Mouse (Mus musculus): ENCODE data around the gene Gipc1. TPM values are rescaled to one million over a fixed set of nuclear protein-coding genes. Genes with fewer than 3 reads are reported as not detected.

The Gipc1 gene
- total RNA-seq (2021), result 10 to 100 TPM; 17.8 to 20.3 TPM
- long read RNA-seq, experiment 1, transcript Gipc1-201 (7 exons, 1,522 nt), result major isoform, 35 of 43 reads
- long read RNA-seq, experiment 1, partial matches to known transcripts, result 5 of 43 reads
- long read RNA-seq, experiment 1, other reads (novel, unspliced or antisense), result 3 of 43 reads
- long read RNA-seq, experiment 2, transcript Gipc1-201 (7 exons, 1,522 nt), result major isoform, 48 of 61 reads
- long read RNA-seq, experiment 2, partial matches to known transcripts, result 10 of 61 reads
- long read RNA-seq, experiment 2, other reads (novel, unspliced or antisense), result 3 of 61 reads

- TF ChIP-seq CTCF (IDR thresholded peaks at IDR 0.05), result no peak
- DNase-seq, result peak; percentile 97
- intact Hi-C loops (cut with DNase I), result no loop called here
- Histone ChIP-seq H3K27ac (peak within 1 kb of the TSS; percentile 91), H3K4me3 (peak within 1 kb of the TSS; percentile 90)
These were observed at the start of gene Gipc1 for GRCm38 (mm10) chr8:83652030-83652743. Gipc1 (plus strand) TSS chr8:83652677.

DNA sequence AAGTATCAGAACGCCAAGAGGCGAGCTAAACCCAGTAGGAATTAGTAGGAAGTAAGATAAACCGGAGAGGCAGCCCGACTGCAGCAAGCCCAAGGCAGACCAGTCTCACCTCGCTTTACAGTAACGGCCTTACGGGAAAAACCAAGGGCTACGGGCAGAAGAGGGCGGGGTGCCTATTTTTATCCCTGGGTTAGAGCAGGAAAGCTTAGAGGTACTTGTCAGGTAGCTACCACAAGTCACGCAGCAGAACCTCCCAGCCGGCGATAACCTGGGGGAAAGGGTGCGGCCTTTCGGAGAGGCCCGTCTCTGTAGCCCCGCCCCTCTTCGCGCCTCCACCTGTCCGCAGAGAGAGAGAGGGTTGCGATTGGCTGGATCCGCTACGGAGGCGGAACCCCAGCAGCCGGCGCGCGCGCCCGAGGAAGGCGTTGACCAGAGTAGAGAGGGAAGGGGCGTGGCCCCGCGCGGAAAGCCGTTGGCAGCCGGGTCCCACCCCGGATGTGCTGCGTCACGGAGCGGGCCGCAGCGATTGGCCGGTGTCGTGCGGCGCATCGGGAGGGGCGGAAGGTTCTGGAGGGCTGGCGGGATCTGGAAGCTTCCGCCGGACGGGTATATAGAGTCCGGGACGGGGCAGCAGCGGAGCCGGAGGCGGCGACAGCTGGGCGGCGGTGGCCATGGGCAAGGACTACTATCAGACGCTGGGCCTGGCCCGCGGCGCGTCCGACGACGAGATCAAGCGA, 44.6 kb upstream of the Gipc1 start, which contains the start of the genes Tecr and Dnajb1:
Tecr (minus strand) TSS at position 311 of the 737 bp plus-strand sequence.
Dnajb1 (plus strand) TSS at position 533 of the 737 bp plus-strand sequence.
- peak within 1 kb of the TSS; percentile 92 for H3K4me3 ChIP-seq
- H3K27ac ChIP-seq, result peak within 1 kb of the TSS; percentile 98
- intact Hi-C loops (cut with DNase I), result loop anchor here (5.0 kb wide), 1 partner anchor 41 kb away; the partner anchor contains the start of gene Ndufb7
- peak; percentile 100 for DNase-seq
- TF ChIP-seq CTCF (IDR thresholded peaks at IDR 0.05), result no peak

GRCm38 (mm10) chr8:83608398-83608829, 44.1 kb upstream of the Gipc1 start:
- Histone ChIP-seq H3K27ac (peak overlapping the region; percentile 98), H3K4me3 (peak overlapping the region; percentile 92)
- TF ChIP-seq CTCF (IDR thresholded peaks at IDR 0.05), result no peak
- peak; percentile 92 for DNase-seq
- intact Hi-C loops (cut with DNase I), result loop anchor here (5.0 kb wide), 1 partner anchor 41 kb away; the partner anchor contains the start of gene Ndufb7

DNA sequence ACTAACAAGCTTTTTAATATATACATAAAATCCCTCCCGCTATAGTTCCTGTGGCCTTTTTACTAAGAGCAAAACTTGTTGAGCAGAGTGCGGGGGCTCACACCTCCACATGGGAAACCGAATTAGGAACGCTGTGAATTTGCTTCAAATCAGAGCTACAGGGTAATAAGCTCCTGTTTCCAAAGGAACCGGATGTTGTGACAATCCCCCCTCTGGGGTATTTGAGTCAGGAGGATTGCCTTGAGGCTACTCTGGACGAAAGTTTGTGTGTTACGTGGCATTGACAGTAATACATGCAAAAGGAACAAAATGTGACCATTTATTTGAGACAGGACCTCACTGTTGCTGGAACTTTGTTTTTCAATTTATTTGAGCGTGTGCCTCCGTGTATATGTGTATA, 43.4 kb upstream of the Gipc1 start:
- intact Hi-C loops (cut with DNase I), result loop anchor here (5.0 kb wide), 1 partner anchor 42 kb away; the partner anchor contains the start of gene Ndufb7
- Histone ChIP-seq H3K27ac (peak overlapping the region; percentile 98), H3K4me3 (peak overlapping the region; percentile 92)
- DNase-seq, result no peak
- no peak for TF ChIP-seq CTCF (IDR thresholded peaks at IDR 0.05)

GRCm38 (mm10) chr8:83609547-83610180, 42.8 kb upstream of the Gipc1 start:
- TF ChIP-seq CTCF (IDR thresholded peaks at IDR 0.05), result no peak
- Histone ChIP-seq H3K4me3 (peak overlapping the region; percentile 92), H3K27ac (peak overlapping the region; percentile 98)
- DNase-seq, result no peak
- intact Hi-C loops (cut with DNase I), result loop anchor here (5.0 kb wide), 1 partner anchor 42 kb away; the partner anchor contains the start of gene Ndufb7

DNA sequence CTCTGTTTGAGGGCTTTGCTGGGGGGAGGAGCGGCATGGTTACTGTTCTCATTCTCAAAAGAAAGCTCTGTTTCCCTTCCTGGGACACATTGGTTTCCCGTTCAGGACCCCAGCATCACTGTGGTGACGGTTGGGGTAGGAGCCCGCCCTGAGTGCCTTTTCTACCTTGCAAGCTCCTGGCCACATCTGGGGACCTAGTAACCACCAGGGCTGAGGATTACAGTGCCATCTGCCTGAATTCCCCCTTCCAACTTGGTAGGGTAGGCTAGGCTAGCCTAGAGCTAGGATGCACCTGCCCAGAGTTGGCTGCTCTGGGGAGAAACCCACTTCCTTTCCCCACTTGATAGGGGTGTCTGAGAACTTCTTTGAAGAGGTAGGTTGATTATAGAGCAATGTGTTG, 40.6 kb upstream of the Gipc1 start:
- Histone ChIP-seq H3K4me3 (no peak overlapping the region), H3K27ac (no peak overlapping the region)
- intact Hi-C loops (cut with DNase I), result no loop called here
- DNase-seq, result no peak
- TF ChIP-seq CTCF (IDR thresholded peaks at IDR 0.05), result no peak

DNA sequence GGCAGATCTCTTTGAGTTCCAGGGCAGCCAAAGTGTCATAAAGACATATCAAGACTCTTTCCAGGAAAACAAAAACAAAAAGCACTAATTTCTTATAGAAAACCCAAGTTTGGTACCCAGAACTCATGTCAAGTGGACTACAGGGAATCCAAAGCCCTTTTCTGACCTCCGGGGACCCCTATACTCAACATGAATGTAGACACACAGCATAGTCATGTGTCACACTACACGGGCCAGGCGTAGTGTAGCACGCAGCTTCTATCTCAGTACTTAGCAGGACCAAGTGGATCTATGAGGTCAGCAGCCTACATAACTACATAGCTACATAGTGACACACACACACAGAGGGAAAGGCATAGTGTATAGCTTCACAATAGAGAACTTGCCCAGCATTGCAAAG, 38.8 kb upstream of the Gipc1 start:
- H3K4me3 ChIP-seq, result no peak overlapping the region
- no peak for TF ChIP-seq CTCF (IDR thresholded peaks at IDR 0.05)
- intact Hi-C loops (cut with DNase I), result no loop called here
- H3K27ac ChIP-seq, result no peak overlapping the region
- DNase-seq, result no peak

DNA sequence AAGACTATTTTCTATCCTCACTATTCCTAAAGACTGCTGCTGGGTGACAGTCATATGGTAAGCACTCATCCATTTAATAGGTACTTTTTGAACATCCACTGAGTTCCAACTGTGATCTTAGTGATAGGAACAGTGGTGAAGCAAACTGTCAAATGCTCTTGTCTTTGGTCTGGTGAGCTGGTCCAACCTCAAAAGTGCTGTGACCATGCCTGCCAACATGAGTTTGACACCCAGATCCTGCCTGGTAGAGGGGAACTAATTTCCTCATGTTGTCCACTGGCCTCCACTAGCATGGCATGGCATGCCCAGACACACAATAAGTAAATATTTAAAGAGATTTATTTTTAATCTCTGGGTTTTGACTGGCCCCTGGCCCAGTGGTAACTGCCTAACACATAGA, 35.9 kb upstream of the Gipc1 start:
- H3K4me3 ChIP-seq, result no peak overlapping the region
- TF ChIP-seq CTCF (IDR thresholded peaks at IDR 0.05), result no peak

GRCm38 (mm10) chr8:83617111-83617510, 35.4 kb upstream of the Gipc1 start:
- no peak overlapping the region for H3K4me3 ChIP-seq
- H3K27ac ChIP-seq, result no peak overlapping the region
- no peak for DNase-seq
- no peak for TF ChIP-seq CTCF (IDR thresholded peaks at IDR 0.05)
- intact Hi-C loops (cut with DNase I), result no loop called here

More for the DNA sequence above, 35.9 kb upstream of the Gipc1 start:
- no peak for DNase-seq
- H3K27ac ChIP-seq, result no peak overlapping the region
- intact Hi-C loops (cut with DNase I), result no loop called here

DNA sequence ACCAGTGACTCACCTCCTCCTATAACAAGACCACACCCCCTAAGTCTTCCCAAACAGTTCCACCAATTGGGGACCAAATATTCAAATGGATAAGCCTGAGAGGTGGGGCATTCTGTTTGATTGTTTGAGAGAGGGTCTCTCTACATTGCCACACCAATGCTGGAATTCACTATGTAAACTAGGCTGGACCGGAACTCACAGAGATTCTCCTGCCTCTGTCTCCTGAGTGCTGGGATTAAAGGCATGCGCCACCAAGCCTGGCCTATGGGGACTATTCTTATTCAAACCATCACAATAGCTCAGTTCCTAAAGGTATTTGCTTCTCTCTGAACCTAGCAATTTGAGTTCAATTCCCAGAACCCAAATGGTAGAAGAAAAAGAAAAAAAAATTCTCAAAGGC, 33.9 kb upstream of the Gipc1 start:
- no peak for TF ChIP-seq CTCF (IDR thresholded peaks at IDR 0.05)
- no peak overlapping the region for H3K27ac ChIP-seq

GRCm38 (mm10) chr8:83619568-83620285, 32.8 kb upstream of the Gipc1 start:
- intact Hi-C loops (cut with DNase I), result loop anchor here (10.0 kb wide), 2 partner anchors 175 to 735 kb away; no protein-coding TSS in a partner anchor

More for the DNA sequence above, 33.9 kb upstream of the Gipc1 start:
- intact Hi-C loops (cut with DNase I), result no loop called here
- DNase-seq, result no peak
- H3K4me3 ChIP-seq, result no peak overlapping the region

More at GRCm38 (mm10) chr8:83619568-83620285, 32.8 kb upstream of the Gipc1 start:
- H3K27ac ChIP-seq, result no peak overlapping the region
- no peak overlapping the region for H3K4me3 ChIP-seq
- DNase-seq, result no peak
- TF ChIP-seq CTCF (IDR thresholded peaks at IDR 0.05), result no peak

Measured in gastrocnemius, adult 2 months (tissue).